Mouse (Mus musculus): ENCODE data around the gene Tmem121b. TPM values are rescaled to one million over a fixed set of nuclear protein-coding genes. Genes with fewer than 3 reads are reported as not detected.

Gene Tmem121b
- total and polyA plus RNA-seq, 3 experiments = not detected

DNA sequence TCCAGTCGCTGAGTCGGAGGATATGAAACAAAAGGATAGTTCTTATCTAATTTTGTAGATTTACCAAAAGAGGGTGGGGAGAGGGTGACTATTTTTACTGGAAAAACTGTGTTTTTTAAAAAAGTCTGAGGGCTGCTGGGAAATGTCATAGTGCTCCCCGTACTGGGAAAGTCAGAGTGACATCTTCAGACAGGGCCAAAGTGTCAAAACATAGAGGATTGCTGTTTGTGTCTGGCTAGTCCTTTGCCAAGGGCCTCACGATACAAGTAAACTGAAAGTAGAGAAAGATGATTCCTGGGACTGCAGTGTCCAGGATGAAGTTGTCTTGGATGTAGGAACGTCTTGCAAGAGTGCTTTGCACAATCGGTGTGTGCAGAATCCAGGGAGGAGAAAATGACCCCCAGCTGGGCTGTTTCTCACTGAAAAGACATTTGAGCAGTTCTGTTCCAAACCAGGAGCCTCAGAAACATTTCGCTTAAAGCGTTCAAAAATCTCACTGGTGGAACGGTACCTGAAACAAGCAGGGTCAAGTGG lies 29.1 kb downstream of the Tmem121b start:
- dilution Hi-C loops (cut with MboI; ENCODE audit: extremely low pct_ligation_motif_present, extremely low pct_unique_long_range_greater_than_20kb, low sequenced_read_pairs) = no loop called here
- Histone ChIP-seq H3K4me1 (ENCODE audit: control insufficient read depth in 1 of 2, insufficient read depth in 2 of 2) (peaks cover 20 to 53% of the 10 kb centered on the region in 2 experiments), H3K36me3 (replicated peaks in 1 of 2; ENCODE audit: control insufficient read depth in 1 of 2, insufficient read depth in 1 of 2, low read length in 1 of 2) (peaks cover 2 to 5% of the 10 kb centered on the region in 2 experiments), H3K27ac (ENCODE audit: insufficient read depth, low read depth) (no peak overlapping the region), H3K4me2 (ENCODE audit: insufficient read depth, low read depth, poor library complexity, severe bottlenecking) (peak overlapping the region; percentile 99), H3K4me3 (replicated peaks in 1 of 3; ENCODE audit: low read depth in 2 of 3, low read length in 2 of 3, poor library complexity in 1 of 3) (peak overlapping the region; percentile 80 to 93 (median 85)), H3K9ac (ENCODE audit: insufficient read depth, low read depth) (peak overlapping the region; percentile 96), H3K79me2 (replicated peaks; ENCODE audit: control insufficient read depth, extremely low read depth, insufficient read depth, poor library complexity, severe bottlenecking) (peaks cover 55% of the 10 kb centered on the region), H3K9me3 (replicated peaks; ENCODE audit: low read length) (no peaks in the 10 kb centered on the region), H3K27me3 (replicated peaks) (no peaks in the 10 kb centered on the region)
- no peak for TF ChIP-seq TBP (conservative IDR thresholded peaks at IDR 0.05; ENCODE audit: low read depth, low read length)
- TF ChIP-seq EP300 (IDR thresholded peaks at IDR 0.05; ENCODE audit: low read length) = no peak
- no peak for TF ChIP-seq TCF12 (IDR thresholded peaks at IDR 0.05; ENCODE audit: low read depth, low read length)
- no peak for TF ChIP-seq MXI1 (IDR thresholded peaks at IDR 0.05; ENCODE audit: low read depth, low read length)
- no peak for TF ChIP-seq ZNF384 (IDR thresholded peaks at IDR 0.05; ENCODE audit: low read depth, low read length)
- no peak for TF ChIP-seq MAFK (IDR thresholded peaks at IDR 0.05; ENCODE audit: insufficient replicate concordance, low read length)
- TF ChIP-seq CHD2 (IDR thresholded peaks at IDR 0.05; ENCODE audit: low read length) = no peak
- no peak for TF ChIP-seq HCFC1 (IDR thresholded peaks at IDR 0.05; ENCODE audit: low read depth, low read length)
- TF ChIP-seq POLR2A (IDR thresholded peaks at IDR 0.05; ENCODE audit: low read depth, low read length) = no peak
- TF ChIP-seq E2F4 (IDR thresholded peaks at IDR 0.05; ENCODE audit: insufficient replicate concordance, low read depth, low read length) = no peak
- DNase-seq (ENCODE audit: extremely low read depth) = no peak
- in situ Hi-C loops (cut with MboI; ENCODE audit: low pct_ligation_motif_present, low pct_unique_long_range_greater_than_20kb, low sequenced_read_pairs) = no loop called here

DNA sequence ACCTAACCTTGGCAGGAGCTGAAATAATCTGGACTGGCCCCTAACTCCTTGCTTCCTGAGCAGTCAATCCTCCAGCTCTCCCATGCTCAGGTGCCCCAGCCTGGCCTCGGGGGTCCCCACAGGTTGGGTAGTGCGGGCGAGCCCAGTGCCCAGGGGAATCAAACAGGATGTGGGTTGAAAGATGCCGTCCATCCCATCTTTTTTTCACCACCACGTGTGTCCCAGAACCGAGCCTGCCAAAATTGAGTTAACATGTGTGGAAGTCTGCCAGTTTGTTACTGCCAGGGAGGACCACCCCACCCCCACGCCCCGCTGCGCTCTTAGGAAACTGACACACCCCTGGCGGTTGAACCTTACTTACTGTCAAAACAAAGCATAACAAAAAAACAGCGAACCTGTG lies 29.7 kb downstream of the Tmem121b start:
- Histone ChIP-seq H3K4me2 (ENCODE audit: insufficient read depth, low read depth, poor library complexity, severe bottlenecking) (peak overlapping the region; percentile 99), H3K9ac (ENCODE audit: insufficient read depth, low read depth) (peak overlapping the region; percentile 96), H3K4me1 (ENCODE audit: control insufficient read depth in 1 of 2, insufficient read depth in 2 of 2) (peaks cover 20 to 50% of the 10 kb centered on the region in 2 experiments), H3K79me2 (replicated peaks; ENCODE audit: control insufficient read depth, extremely low read depth, insufficient read depth, poor library complexity, severe bottlenecking) (peaks cover 51% of the 10 kb centered on the region), H3K9me3 (replicated peaks; ENCODE audit: low read length) (no peaks in the 10 kb centered on the region), H3K36me3 (replicated peaks in 1 of 2; ENCODE audit: control insufficient read depth in 1 of 2, insufficient read depth in 1 of 2, low read length in 1 of 2) (peaks cover 2 to 5% of the 10 kb centered on the region in 2 experiments), H3K4me3 (replicated peaks in 1 of 3; ENCODE audit: low read depth in 2 of 3, low read length in 2 of 3, poor library complexity in 1 of 3) (peak overlapping the region; percentile 80 to 93 (median 85)), H3K27me3 (replicated peaks) (no peaks in the 10 kb centered on the region), H3K27ac (ENCODE audit: insufficient read depth, low read depth) (peak overlapping the region; percentile 70)
- dilution Hi-C loops (cut with MboI; ENCODE audit: extremely low pct_ligation_motif_present, extremely low pct_unique_long_range_greater_than_20kb, low sequenced_read_pairs) = no loop called here
- no peak for DNase-seq (ENCODE audit: extremely low read depth)
- in situ Hi-C loops (cut with MboI; ENCODE audit: low pct_ligation_motif_present, low pct_unique_long_range_greater_than_20kb, low sequenced_read_pairs) = no loop called here
- no peak for TF ChIP-seq MAFK (IDR thresholded peaks at IDR 0.05; ENCODE audit: insufficient replicate concordance, low read length)
- peak; percentile 61; the same call in 1 of the 2 replicates for TF ChIP-seq MYC (IDR thresholded peaks at IDR 0.05; ENCODE audit: low read depth, low read length)
- TF ChIP-seq TCF12 (IDR thresholded peaks at IDR 0.05; ENCODE audit: low read depth, low read length) = no peak
- TF ChIP-seq E2F4 (IDR thresholded peaks at IDR 0.05; ENCODE audit: insufficient replicate concordance, low read depth, low read length) = no peak
- TF ChIP-seq POLR2A (IDR thresholded peaks at IDR 0.05; ENCODE audit: low read depth, low read length) = no peak
- no peak for TF ChIP-seq USF2 (conservative IDR thresholded peaks at IDR 0.05; ENCODE audit: low read depth, low read length)
- TF ChIP-seq CHD1 (IDR thresholded peaks at IDR 0.05; ENCODE audit: low read depth, low read length) = no peak
- TF ChIP-seq RCOR1 (conservative IDR thresholded peaks at IDR 0.05; ENCODE audit: low read depth, low read length) = 0 out of 2 replicates have a peak, but pooled peaks have one; percentile 29
- TF ChIP-seq ZC3H11A (IDR thresholded peaks at IDR 0.05; ENCODE audit: low read depth, low read length) = no peak
- TF ChIP-seq NRF1 (IDR thresholded peaks at IDR 0.05; ENCODE audit: low read depth, low read length) = no peak
- peak; percentile 82 for TF ChIP-seq CHD2 (IDR thresholded peaks at IDR 0.05; ENCODE audit: low read length)
- no peak for TF ChIP-seq PAX5 (IDR thresholded peaks at IDR 0.05; ENCODE audit: low read length)
- TF ChIP-seq MXI1 (IDR thresholded peaks at IDR 0.05; ENCODE audit: low read depth, low read length) = peak; percentile 83
- no peak for TF ChIP-seq ZMIZ1 (IDR thresholded peaks at IDR 0.05; ENCODE audit: low read depth, low read length)
- TF ChIP-seq HCFC1 (IDR thresholded peaks at IDR 0.05; ENCODE audit: low read depth, low read length) = no peak
- 0 out of 2 replicates have a peak, but pooled peaks have one; percentile 11 for TF ChIP-seq ETS1 (conservative IDR thresholded peaks at IDR 0.05; ENCODE audit: low read depth, low read length)
- no peak for TF ChIP-seq MEF2A (IDR thresholded peaks at IDR 0.05; ENCODE audit: borderline replicate concordance, low read depth, low read length)
- TF ChIP-seq ZNF384 (IDR thresholded peaks at IDR 0.05; ENCODE audit: low read depth, low read length) = no peak
- TF ChIP-seq TBP (conservative IDR thresholded peaks at IDR 0.05; ENCODE audit: low read depth, low read length) = no peak
- TF ChIP-seq ELF1 (IDR thresholded peaks at IDR 0.05; ENCODE audit: low read depth, low read length) = no peak
- TF ChIP-seq USF1 (IDR thresholded peaks at IDR 0.05; ENCODE audit: low read depth, low read length) = no peak
- TF ChIP-seq IRF4 (IDR thresholded peaks at IDR 0.05; ENCODE audit: low read depth, low read length) = no peak; the same call in 1 of the 2 replicates
- 0 out of 2 replicates have a peak, but pooled peaks have one; percentile 44 for TF ChIP-seq MAX (IDR thresholded peaks at IDR 0.05; ENCODE audit: low read length)
- no peak for TF ChIP-seq UBTF (IDR thresholded peaks at IDR 0.05; ENCODE audit: low read depth, low read length)
- TF ChIP-seq GABPA (IDR thresholded peaks at IDR 0.05; ENCODE audit: insufficient replicate concordance, low read depth, low read length) = no peak
- no peak for TF ChIP-seq POLR2AphosphoS2 (IDR thresholded peaks at IDR 0.05; ENCODE audit: low read depth, low read length)
- peak; percentile 26; the same call in 1 of the 2 replicates for TF ChIP-seq BHLHE40 (IDR thresholded peaks at IDR 0.05; ENCODE audit: low read depth, low read length)
- no peak for TF ChIP-seq KAT2A (IDR thresholded peaks at IDR 0.05; ENCODE audit: insufficient replicate concordance, low read length)
- TF ChIP-seq NELFE (IDR thresholded peaks at IDR 0.05; ENCODE audit: low read depth, low read length) = no peak
- no peak for TF ChIP-seq EP300 (IDR thresholded peaks at IDR 0.05; ENCODE audit: low read length)
